Mouse (Mus musculus) CH12.LX (cell line): ENCODE measurements at regions not wholly inside any gene's neighbourhood (a gene's known extent, or its start where the extent isn't known, plus 50 kb on each side); places are given as distances from the start of the nearest gene placed in this dataset.

Experiments
- CTCF ChIP-seq, 2 experiments: IDR thresholded peaks in 1 of 2; conservative IDR thresholded peaks in 1 of 2; 2 replicates each; pipeline ENCODE4 v1.5.1; 2011 to 2012; ENCODE audit warnings: low read depth in 2 of 2, low read length in 2 of 2, improper control_type of control experiment in 1 of 2, inconsistent platforms in 1 of 2, mild to moderate bottlenecking in 1 of 2, moderate library complexity in 1 of 2
- ELF1 ChIP-seq: IDR thresholded peaks from 2 replicates; pipeline ENCODE4 v1.6.1; 2014; ENCODE audit warnings: low read depth, mild to moderate bottlenecking, inconsistent platforms, low read length, improper control_type of control experiment
- ETS1 ChIP-seq: conservative IDR thresholded peaks from 2 replicates; pipeline ENCODE4 v1.6.1; 2012; ENCODE audit warnings: low read depth, mild to moderate bottlenecking, inconsistent platforms, low read length, improper control_type of control experiment, moderate library complexity
- IRF4 ChIP-seq: IDR thresholded peaks from 2 replicates; pipeline ENCODE4 v1.6.1; 2014; ENCODE audit warnings: low read depth, mild to moderate bottlenecking, inconsistent platforms, low read length, improper control_type of control experiment
- MAX ChIP-seq: IDR thresholded peaks from 2 replicates; pipeline ENCODE4 v1.6.1; 2011; ENCODE audit warnings: low read length, improper control_type of control experiment
- NELFE ChIP-seq: IDR thresholded peaks from 2 replicates; pipeline ENCODE4 v1.6.1; 2011; ENCODE audit warnings: low read depth, low read length, improper control_type of control experiment
- POLR2A ChIP-seq: IDR thresholded peaks from 2 replicates; pipeline ENCODE4 v1.6.1; 2011; ENCODE audit warnings: low read depth, mild to moderate bottlenecking, improper control_type of control experiment, low read length
- POLR2AphosphoS2 ChIP-seq: IDR thresholded peaks from 2 replicates; pipeline ENCODE4 v1.6.1; 2011; ENCODE audit warnings: low read depth, low read length, improper control_type of control experiment
- USF1 ChIP-seq: IDR thresholded peaks from 2 replicates; pipeline ENCODE4 v1.6.1; 2014; ENCODE audit warnings: low read depth, mild to moderate bottlenecking, inconsistent platforms, low read length, improper control_type of control experiment
- ZC3H11A ChIP-seq: IDR thresholded peaks from 2 replicates; pipeline ENCODE4 v1.6.1; 2012; ENCODE audit warnings: low read depth, mild to moderate bottlenecking, inconsistent platforms, low read length, improper control_type of control experiment
- ZKSCAN1 ChIP-seq: IDR thresholded peaks from 2 replicates; pipeline ENCODE4 v1.6.1; 2012; ENCODE audit warnings: low read depth, inconsistent platforms, low read length, improper control_type of control experiment, borderline replicate concordance
- ZNF384 ChIP-seq: IDR thresholded peaks from 2 replicates; pipeline ENCODE4 v1.6.1; 2012; ENCODE audit warnings: low read depth, low read length, improper control_type of control experiment, inconsistent platforms

DNA sequence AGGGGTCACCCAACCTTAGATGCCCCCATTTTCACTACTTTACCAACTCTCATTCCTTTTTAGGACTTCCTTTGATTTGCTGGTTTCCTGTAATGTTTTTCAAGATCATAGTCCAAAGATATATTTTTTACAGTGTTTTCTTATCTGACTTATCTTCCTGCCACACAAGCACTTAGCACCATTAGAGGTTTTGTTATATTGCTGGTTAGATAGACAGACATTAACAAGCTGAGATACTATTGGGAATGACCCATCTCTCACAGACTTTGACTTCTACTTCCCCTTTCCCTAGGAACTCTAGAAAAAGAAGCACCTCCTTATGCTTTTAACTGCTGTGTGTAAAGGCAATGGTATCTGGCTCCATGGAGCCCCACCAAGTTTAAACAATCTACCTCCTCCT, 127.0 kb upstream of the Nova1 start:
- TF ChIP-seq ETS1 (no peak), MAX (no peak), POLR2AphosphoS2 (no peak), ZC3H11A (no peak), ZNF384 (no peak), CTCF (conservative IDR thresholded peaks at IDR 0.05 in 1 of 2, IDR thresholded peaks at IDR 0.05 in 1 of 2; ENCODE audit: low read depth in 2 of 2, low read length in 2 of 2) (no peak), ELF1 (no peak), IRF4 (no peak), POLR2A (no peak), ZKSCAN1 (no peak), NELFE (no peak), USF1 (no peak)
